Mouse (Mus musculus) frontal cortex, postnatal 10 days (tissue): ENCODE results near the gene Maz.

Experiments used
- DNase-seq, 2 experiments: peaks; one replicate each; pipeline ENCODE4 v3.0.0; 2022; ENCODE audit warnings: low spot score in 2 of 2, mixed read lengths in 1 of 2

The Maz gene

DNA sequence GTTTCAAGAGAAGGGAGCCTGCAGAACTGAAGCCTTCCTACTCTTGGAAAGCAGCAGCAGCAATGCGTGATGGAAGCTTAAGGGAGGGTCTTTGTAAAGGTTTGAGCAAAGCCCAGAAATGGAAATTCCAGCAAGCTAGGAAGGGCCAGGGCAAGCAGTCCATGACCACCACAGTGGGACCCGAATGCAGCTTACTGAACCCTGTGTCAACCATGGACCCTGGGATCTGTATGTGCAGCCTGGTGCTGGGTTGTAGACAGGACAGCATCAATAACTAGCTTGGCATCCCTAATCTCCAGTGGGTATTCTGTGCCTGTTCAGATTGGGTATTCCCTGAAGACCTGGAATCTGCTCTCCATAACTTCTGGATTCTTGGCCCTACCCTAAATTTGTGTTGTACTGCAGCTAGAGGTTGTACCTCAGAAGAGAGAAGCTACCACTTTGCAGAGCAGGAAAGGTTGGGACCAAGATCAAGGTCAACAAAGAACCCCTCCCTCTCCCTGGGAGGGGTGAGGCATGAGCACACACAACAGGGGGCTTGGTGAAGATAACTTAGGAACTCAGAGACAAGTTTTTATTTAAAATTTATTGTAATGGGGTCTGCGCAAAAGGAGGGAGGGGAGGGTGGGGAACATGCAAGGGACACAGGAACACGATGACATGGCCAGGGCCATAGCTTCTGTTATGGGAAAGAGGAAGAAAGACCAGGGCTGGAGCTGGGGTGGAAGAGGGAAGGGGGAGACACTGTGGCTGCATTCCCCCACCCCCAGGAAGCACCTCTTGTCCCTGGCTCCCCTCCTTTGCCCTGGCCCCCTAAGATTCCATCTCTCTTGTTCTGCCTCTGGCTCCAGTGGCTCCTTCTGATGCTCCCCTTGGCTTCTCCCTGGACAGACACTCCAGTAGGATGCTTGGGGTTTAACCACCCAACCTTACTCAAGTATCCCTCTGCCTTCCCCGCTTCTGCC, 5.0 kb downstream of the Maz start:
- DNase-seq: no peak

DNA sequence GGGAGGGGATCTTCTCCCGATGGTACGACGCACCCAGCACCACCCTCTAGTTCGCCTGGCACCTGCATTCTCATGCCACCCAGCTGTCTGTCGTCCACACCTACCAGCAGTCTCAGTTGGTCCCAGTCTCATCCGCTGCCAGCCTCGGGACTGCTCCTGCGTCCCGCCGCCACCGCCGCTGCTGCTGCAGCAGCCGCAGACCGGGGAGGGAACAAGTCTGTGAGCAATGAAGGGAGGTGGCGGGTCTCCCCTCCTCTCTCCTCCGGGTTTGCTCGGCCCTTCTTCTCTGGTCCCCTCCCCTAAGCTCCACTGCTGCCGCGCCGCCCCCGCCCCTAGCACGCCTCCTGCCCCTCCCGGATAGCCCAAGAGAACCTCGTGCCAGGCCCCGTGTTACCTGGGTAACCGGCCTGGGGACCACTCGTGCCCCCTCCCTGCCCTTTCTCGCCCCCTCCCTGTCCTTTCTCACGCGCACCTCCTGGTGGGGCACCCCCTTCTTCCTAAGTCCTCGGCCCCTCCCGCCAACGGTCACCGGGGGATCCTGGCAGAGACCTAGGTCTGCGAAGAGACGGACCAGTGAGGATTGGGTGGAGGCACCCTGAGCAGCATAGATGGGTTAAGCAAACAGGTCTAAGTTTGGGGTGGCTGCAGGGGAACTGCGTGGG, 5.8 kb downstream of the Maz start, which contains the start of the genes Gm42742 and Prrt2:
TSS of gene Gm42742 (minus strand) at position 197 of the 662 bp plus-strand sequence.
TSS of gene Prrt2 (minus strand) at position 311 of the 662 bp plus-strand sequence.
- DNase-seq: peak; percentile 67 to 70

DNA sequence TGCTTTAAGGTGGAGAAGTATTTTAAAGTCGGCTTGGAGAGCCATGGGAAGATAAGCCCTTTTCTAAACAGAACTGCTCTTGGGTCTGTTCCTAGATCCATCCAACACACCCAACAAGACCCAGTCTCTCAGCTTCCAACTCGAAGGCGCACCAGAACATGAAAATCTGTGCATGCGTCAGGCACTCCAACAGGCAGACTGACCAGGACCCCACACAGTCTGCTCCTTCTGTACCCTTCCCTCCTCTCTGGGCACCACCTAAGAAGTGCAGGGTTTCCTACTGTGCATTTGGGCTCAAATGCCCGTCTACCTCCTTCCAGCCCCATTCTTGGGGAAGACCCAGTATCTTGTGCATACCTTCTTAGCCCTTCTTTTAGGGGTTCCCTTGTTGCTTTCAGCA, 6.3 kb downstream of the Maz start:
- no peak for DNase-seq

GRCm38 (mm10) chr7:127020031-127020430, 6.8 kb downstream of the Maz start:
- peak in 1 of 2 experiments; percentile 34 for DNase-seq

DNA sequence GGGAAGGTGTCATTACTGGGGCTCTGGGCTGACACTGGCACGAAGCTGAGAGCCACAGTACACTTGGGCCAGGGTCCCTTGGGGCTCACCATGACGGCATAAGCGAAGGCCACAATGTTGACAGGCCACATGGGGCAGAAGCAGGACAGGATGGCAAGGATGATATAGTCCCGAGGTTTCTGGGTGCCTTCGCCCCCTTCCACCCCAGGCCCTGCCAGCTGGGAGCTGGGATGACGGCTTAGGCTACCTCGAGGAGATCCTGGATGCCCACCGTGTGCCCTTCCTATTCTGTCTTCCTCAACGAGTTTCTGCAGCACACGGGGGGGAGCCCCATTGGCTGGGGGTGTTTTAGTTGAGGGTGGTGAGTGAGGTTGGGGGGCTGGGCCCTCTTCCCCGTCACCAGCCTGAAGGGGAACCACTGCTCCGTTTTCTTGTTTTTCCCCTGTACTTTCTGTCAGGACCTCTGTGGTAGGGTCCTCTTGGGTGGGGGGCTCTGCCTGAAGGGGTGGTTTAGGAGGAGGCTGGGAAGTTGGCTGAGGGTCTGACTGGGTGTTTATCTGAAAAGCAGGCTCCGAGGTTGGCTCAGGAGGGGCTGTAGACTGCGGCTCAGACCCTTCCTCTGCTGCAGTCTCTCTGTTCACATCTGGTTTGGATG, 7.4 kb downstream of the Maz start:
- peak in 1 of 2 experiments; percentile 13 for DNase-seq

- peak in 1 of 2 experiments; percentile 13 for DNase-seq
These were observed 8.2 kb downstream of the Maz start for GRCm38 (mm10) chr7:127018416-127019305.

DNA sequence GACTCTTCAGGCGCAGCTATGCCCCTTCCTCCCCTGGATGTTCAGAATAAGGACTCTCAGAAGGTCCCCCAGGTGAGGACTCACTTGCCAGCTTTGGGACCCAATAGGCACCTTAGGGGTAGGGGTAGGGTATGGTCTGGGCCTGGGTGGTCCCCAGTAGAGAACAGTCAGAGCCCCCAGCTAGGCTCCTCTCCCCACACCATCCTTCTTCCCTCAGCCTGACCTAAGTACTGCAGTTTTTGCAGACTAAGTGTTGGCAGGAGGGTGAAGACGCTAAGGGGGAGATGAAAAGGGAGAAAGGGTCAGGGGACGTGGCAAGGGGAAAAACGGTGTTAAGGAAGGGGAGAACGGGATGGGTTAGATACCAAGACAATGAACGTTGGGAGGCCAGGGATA, 8.9 kb downstream of the Maz start:
- peak in 1 of 2 experiments; percentile 9 for DNase-seq

GRCm38 (mm10) chr7:127016971-127017949, 9.6 kb downstream of the Maz start, which contains the start of gene Pagr1a:
Gene Pagr1a, minus strand, starts transcription at chr7:127017352.
- peak; percentile 94 to 96 for DNase-seq

- peak in 1 of 2 experiments; percentile 45 for DNase-seq
These were observed 10.3 kb downstream of the Maz start for GRCm38 (mm10) chr7:127016486-127016938.

DNA sequence TGATC, 10.6 kb downstream of the Maz start, which contains the start of gene Pagr1b:
TSS of gene Pagr1b (minus strand) at position 4 of the 5 bp plus-strand sequence.
- no peak for DNase-seq

GRCm38 (mm10) chr7:127016081-127016480, 10.8 kb downstream of the Maz start:
- DNase-seq: no peak

- DNase-seq: no peak
These were observed 11.8 kb downstream of the Maz start for GRCm38 (mm10) chr7:127014993-127015392.

DNA sequence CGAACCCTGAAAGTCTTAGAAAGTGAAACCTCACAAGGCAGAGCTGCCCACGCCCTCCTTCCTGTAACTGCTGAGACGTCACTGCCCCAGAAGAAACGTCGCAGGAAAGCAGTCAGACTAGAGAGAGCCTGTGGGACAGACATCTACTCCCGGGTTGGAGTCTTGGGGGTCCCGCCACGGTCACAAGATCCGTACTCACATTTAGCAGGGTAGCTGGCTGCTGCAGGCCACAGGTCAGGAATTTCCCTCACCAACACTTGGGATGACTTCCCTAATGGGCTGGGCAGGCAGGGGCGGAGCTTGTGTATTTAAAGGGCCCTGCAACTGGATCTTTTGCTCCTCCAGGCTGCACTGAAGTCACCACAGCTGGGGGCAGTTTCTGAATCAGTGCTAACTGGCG, 12.5 kb downstream of the Maz start, which contains the start of gene Mvp:
TSS of gene Mvp (minus strand) at position 302 of the 400 bp plus-strand sequence.
- peak in 1 of 2 experiments; percentile 34 for DNase-seq

DNA sequence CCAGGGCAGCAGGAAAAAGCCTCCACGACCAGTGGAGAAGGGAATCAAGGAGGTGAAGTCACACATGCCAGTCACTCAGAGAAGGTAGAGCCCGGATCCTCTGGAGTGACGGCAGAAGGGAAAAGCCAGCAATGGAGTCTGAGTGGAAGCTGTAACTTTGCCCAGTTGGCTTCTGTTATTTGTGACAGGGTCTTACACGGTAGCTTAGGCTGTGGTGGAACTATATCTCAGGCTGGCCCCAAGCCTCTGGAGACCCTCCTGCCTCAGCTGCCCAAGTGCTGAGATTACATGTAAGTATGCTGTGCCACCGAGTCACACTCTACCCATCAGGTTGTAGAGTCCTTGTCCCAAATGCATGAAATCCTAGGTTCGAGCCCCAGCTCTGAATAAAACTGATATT, 13.5 kb downstream of the Maz start:
- no peak for DNase-seq

DNA sequence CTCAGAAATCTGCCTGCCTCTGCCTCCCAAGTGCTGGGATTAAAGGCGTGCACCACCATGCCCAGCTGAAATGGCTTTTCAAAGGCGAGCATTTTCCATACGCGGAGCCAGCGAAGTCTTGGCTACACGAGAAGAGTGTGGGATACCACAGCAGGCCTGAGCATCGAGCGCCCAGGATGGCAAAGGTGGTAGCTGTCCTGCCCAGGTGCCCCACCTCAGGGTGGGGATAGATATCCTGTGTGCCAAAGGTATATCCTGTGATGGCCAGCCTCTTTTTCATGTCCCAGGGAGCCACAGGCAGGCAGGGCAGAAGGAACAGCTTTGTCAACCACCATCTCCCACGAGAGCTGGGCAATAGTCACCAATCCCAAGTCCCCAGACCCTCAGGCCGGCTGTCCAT, 14.0 kb downstream of the Maz start:
- DNase-seq: no peak

GRCm38 (mm10) chr7:127012374-127012773, 14.5 kb downstream of the Maz start:
- DNase-seq: no peak

DNA sequence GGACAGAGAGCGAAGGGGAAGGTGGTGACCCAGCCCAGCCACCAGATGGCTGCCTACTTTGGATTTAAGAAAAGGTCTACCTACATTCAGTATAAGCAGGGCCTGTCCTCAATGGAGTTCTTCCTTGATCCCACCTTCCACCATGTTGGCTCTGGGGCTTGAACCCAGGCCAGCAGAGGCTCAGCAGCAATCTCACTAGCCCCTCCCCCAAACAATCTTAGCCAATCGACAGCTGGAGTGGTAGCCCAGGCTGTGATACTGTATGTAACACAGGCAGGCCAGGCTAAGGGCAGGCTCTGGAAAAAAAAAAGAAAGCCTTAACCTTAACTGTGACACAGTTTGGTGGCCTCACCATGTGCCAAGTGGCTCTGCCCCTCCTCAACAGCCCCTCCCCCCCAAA, 15.1 kb downstream of the Maz start:
- DNase-seq: no peak

DNA sequence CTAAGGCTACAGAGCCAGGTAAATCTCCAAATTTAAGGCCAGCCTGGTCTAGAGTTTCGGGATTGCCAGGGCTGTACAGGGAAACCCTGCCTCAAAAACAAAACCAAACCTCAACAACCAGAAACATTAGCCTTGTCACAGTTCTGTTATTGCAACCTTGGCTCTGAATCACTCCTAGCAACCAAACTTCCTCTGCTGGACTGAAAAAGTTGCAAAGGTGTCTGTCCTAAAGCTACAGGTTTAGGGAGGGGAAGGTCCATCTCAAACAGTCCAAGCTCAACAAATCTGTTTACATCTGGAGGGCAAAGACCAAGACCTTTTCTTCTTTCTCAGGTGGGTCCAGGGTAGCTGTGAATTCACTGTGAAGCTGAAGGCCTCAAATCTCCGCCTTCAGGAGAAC, 15.8 kb downstream of the Maz start:
- no peak for DNase-seq

DNA sequence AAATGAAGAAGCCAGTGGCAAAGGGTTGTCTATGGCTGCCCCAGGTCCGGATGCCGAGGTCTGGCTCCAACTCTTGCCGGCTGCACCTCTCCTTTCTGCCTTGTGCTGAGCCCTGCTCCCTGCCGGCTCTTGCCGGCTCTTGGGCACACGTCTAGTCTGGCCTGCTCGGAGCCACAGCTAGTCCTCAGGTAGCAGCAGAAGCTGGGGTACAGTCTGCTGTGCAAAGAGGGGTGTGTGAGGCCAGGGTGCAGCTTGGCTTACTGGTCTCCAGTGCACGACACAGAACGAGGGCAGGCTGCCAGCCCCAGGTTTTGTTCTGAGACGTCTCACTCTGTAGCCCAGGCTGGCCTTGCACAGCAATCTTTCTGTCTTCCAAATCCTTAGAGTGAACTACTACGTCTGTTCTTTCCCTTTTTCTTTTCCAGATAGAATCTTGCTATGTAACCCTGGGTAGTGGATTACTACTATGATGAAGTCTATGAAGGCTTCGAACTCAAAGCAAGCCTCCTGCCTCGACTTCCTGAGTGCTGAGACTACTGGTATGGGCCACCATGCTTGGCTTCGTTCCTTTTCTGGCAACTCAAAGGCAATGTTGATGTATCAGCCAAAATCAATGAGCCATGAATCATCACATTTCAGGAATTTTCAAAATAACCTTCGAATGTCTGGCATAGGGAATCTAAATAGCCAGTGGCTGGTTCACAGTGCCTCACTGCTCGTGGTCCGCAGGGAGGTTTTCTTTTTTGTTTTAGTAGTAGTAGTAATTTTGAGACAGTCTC, 17.3 kb downstream of the Maz start:
- no peak for DNase-seq
